Mouse (Mus musculus) layer of hippocampus, adult 11-12 months (tissue): ENCODE data around the gene Ctcfl.

Experiments used
- DNase-seq: peaks from one replicate; pipeline ENCODE4 v3.0.0; 2022; ENCODE audit warnings: low spot score

The Ctcfl gene

DNA sequence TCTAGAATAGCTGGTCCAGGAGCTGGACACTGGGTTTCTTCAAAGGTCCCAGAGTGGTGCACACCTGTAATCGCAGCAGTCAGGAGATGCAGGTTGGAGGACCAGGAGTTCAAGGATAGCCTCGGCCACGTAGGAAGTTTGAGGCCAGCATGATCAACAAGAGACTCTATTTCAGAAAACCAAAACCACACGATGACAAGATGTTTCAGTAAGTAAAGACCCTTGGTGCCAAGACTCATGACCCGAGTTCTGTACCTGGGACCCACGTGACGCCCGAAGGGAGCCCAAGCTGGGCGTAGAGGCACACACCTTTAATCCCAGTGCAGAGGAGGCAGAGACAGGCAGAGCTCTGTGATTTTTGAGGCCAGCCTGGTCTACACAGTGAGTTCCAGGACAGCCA lies 36.2 kb downstream of the Ctcfl start:
- no peak for DNase-seq

DNA sequence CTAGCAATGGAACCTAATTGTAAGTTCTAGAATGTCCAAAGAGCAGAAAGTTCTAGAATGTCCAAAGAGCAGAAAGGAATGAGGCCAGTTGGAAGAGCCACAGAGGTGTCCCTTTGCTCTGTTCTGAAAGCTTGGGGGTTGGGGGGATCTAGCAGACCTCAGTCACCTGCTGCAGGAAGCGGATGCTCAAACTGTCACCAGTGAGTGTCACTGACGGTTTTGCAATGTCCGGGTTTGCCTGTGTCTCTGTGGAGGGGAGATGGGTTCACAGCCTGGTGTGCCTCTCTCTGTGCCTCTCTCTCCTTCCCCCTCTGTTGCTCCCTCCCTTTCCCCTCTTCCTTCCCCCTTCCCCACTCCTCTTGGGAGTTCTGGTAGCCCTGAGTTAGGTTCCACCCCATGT lies 36.6 kb downstream of the Ctcfl start:
- no peak for DNase-seq

DNA sequence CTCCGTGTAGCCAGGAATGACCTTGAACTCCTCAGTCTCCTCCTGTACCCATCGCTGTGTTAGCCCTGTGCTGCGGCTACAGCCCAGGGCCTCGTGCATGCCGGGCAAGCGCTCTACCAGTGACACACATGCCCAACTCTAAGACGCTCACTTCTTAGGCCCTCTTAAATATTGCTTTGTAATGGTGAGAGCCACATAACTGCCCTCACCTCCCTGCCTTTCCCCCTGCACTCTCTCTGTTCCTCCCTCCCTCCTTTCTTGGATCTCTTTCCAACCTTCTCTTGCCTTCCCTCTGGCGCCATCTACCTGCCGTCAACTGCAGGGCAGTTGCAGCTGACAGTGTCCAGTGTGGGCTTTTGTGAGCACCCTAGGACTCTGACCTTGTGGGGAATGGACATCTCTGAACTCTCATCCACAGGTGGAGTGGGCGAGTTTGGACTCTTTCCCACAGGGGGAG lies 38.5 kb downstream of the Ctcfl start:
- peak; percentile 75 for DNase-seq

GRCm38 (mm10) chr2:173079766-173080549 lies 39.4 kb downstream of the Ctcfl start:
- DNase-seq = no peak

GRCm38 (mm10) chr2:173076921-173077320 lies 42.4 kb downstream of the Ctcfl start:
- no peak for DNase-seq

DNA sequence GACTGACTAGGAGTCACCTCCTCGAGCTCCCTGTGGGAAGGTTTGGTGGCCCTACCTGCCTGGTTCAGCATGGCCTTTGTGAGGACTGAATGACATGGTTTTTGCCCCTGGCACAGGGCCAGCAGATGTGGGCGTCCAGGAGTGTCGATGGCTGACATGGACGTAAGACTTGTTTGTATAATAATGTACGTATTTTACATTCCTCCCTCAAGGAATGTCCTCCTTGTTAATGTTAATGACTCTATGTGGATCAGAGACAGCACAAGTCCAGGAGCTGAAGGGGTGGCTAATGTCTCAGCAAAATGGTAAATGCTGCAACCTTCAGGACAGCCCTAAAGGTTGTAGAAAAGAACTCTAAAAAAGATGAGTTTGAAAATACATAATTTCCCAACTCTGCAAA lies 45.7 kb downstream of the Ctcfl start:
- no peak for DNase-seq

DNA sequence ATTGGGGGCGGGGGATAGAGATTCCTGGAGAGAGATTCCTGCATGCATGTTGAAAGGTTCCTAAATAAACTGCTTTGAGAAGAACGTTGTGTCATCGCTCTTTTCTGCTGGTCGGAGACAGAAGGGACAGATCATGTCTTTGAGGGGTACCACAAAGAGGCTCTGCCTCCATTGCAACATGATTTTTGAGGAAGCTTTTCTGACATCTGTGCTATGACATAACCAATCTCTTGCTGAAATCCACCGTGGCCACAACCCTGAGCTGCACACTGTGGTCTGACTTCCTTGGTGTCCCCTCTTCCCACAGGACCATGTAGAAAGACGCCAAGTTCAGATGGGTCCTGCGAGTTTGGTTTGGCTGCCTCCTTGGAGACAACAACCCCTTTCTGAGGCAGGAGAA lies 46.4 kb downstream of the Ctcfl start:
- DNase-seq = no peak

- DNase-seq = no peak
Measured at GRCm38 (mm10) chr2:173064864-173065263, 54.5 kb downstream of the Ctcfl start.

- no peak for DNase-seq
Measured at GRCm38 (mm10) chr2:173063219-173063618, 56.1 kb downstream of the Ctcfl start.

GRCm38 (mm10) chr2:173061443-173062351 lies 57.6 kb downstream of the Ctcfl start:
- no peak for DNase-seq

DNA sequence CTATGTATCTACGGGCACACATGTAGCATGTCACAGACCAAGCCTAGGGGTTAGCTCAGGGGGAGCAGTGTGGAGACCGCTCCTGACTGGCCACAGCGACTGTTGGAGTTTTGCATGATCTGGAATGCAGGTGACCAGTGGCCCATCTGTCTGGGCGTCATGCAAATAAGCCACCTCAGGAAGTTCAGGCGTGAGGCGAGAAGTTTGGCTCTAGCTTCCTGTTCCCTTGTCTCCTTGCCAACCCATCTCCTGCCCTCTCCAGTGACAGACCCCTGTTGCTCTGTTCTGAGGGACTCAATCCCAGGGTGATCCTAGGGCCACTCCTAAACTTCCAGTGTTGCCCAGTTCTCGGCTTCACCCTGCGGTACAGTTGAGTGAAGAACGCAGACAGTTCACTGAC lies 58.9 kb downstream of the Ctcfl start:
- no peak for DNase-seq

DNA sequence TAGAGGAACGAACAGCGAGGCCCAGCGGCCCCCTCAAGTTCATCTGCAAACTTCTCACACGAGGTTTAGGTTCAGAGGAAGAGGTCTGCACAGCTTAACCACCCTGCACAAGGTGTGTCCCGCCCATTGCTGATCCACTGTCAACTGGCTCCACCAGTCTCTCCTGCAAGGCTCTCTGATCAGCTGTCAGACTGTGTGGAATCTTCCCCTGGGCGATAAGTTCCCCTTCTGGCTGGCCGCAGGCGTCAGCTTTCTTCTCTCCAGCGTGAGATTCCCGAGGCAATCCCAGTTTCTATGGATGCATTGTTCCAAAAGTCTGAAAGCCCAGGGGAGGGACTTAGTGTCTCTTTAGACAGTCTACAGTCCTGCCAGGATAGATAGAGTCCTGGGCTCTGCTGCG lies 61.1 kb downstream of the Ctcfl start:
- DNase-seq = no peak

DNA sequence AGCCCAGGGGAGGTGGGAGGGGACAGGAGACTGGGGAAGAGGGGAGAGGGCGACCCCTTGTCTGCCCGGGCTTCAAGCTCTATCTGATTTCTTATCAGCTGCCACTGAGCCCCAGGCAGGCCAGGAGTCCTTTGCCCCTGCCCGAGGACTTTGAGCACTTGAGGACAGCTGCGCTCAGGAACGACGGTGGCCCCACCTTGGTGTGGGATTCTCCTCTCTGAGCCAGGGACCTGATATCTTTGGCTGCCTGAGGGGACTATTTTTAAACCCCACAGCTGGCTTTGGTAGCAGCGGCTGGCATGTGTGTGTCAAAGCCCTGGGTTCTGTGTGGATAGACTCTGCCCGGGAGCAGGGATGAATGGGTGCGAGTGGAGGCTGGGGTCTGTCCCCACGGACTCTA lies 61.7 kb downstream of the Ctcfl start:
- no peak for DNase-seq

- DNase-seq = no peak
Measured at GRCm38 (mm10) chr2:173056882-173057315, 62.4 kb downstream of the Ctcfl start.

DNA sequence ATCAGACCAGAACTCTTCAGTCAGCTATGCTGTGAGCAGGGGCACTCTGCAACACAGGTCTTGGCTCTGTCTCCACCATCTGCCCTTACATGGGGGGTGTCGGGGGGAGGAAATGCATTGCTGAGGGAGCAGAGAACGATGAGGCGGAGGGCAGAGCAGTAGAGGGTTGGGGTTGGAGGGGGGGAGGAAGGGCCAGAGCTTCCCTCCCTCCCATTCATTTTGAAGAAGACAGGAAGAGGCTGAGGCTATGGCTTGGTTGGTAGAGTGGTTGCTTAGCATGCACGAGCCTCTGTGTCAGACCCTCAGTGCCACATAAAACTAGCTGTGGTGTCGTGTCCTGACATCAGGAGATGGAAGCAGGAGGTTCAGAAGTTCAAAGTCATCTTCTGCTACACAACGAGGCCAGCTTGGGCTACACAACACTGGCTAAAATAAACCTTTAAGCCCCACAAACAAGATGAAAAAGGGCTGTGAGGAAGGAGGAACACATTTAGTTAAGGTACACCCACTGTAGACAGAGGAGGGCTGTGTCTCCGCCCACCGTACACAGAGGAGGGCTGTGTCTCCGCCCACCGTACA lies 62.9 kb downstream of the Ctcfl start:
- DNase-seq = no peak

DNA sequence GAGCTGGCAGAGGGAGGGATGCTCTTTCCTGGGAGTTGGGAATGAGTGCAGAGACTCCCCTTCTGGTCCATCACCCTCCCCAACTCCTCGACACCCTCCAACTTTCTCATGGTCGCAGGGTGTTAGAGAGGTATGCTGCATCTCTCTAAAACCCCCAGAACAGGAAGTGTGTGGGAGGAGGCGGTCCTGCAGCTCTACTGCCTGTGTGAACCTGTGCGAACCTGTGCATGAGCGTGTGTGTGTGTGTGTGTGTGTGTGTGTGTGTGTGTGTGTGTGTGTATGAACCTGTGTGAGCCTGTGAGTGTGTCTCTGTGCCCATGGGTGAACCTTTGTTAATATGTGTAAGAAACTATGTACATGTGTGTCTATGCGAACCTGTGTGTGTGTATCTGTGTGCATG lies 65.5 kb downstream of the Ctcfl start:
- no peak for DNase-seq

- DNase-seq = no peak
Measured at GRCm38 (mm10) chr2:173052881-173053280, 66.4 kb downstream of the Ctcfl start.

- DNase-seq = no peak
Measured at GRCm38 (mm10) chr2:173050604-173051382, 68.5 kb downstream of the Ctcfl start.

DNA sequence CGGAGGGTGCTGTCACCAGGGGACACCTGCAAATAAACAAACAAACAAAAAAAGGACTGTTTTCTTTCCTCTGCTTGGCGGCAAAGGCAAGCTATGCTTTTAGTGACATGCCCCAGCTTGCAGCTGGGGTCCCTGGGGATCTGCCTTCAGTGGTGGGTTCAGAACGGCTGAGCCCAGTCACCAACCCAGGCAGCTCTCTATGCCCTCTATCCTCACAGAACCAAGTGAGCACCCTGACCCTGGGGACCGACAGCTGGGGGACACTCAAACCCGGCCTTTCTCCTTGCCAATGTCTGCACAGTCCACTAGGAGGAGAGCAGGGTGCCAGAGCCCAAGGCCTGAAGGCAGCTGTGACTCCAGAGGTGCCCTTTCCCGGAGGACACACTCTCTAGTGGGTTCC lies 69.5 kb downstream of the Ctcfl start:
- DNase-seq = no peak

- DNase-seq = no peak
Measured at GRCm38 (mm10) chr2:173049231-173049630, 70.1 kb downstream of the Ctcfl start.

GRCm38 (mm10) chr2:173048041-173048745 lies 71.1 kb downstream of the Ctcfl start:
- no peak for DNase-seq
